Mouse (Mus musculus): ENCODE data around the gene Lrrc46.

Gene Lrrc46

DNA sequence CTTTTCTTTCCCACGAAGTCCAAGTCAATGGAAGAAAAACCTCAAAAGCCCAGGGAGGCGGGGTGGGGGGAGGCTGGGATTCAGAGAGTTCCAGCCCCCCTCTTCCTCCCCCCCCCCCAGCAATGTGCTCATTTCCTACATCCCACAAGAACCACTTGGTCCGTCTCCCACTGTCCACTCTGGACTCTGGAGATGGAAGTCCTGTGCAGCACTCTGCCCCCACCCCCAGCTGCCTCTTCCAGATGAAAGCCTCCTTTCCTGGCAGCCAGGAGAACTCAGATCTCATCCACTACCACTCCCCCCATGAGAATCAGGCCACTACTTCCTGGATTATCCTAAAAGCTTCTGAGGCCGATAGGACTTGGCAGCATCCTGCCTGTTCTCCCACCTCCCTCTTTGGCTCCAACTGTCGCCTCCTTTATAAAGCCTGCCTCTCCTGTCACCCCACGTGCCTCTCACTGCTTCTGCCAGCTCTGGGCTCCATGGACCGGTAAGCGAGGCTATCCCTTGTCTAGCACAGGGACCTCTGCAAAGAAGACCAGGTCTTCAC lies 28.0 kb downstream of the Lrrc46 start, which contains the start of gene Sp6:
Gene Sp6 (plus strand): TSS at position 274 of the 550 bp plus-strand sequence.
- DNase-seq (ENCODE audit: low spot score in 2 of 2), result no peak

DNA sequence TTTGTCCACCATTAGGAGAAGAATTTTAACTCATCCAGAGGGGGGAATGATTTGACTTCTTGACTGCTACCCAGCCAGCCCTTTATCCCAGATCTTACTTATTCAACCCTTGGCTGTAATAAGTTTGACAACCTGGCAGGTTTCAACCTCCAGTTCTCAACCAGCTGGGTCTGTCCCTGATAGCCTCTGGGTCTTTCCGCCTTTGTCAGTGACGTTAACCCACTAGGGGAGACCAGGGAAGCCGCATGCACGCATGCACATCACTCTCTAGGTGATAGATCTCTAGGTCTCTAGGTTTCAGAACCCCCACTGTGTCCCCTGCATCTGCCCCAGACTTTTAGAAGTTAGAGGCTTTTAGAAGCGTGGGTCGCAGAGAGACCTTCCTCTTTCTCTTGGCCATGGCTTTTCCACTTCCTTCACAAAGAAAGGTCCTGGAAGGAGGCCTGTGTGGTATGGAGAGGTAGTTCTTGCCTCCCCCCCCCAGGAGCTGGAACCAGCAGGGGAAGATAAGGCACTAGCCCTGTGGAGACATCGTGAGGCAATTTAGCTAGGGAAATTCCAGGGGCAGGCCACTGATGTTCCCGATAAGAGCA lies 31.9 kb downstream of the Lrrc46 start:
- DNase-seq (ENCODE audit: low spot score in 2 of 2), result no peak

DNA sequence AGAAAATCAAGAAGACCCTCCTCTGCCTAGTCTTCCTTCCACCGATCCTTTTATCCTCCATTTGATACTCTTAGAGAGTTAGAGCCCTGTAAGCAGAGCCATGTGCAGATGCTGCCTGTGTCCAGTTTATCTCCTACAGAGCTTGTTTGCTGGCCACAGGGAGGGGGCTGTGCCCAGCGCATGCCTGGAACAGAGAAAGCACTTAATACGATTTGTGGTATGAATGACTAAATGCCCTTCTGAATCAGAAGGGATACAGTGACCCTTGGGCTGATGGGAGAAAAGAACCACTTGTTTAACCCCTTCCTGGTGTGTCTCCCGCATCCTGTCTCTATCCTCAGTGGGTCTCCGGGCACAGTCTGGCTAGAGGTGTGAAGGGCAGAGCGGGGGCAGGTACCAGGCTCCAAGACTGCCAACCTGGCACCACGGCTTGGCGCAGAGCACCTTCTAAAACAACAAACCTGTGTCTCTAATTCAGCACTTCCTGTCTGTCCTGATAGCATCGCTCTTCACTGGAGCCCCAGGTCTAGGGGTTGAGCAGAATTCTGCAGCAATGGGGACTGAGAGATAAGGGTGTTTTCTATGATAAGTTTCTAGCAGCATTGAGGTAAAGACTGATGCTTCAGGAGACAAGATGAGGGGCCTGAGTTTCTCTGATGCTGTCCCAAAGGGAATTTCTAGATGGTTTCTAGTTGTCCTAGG lies 34.0 kb downstream of the Lrrc46 start:
- no peak for DNase-seq (ENCODE audit: low spot score in 2 of 2)

DNA sequence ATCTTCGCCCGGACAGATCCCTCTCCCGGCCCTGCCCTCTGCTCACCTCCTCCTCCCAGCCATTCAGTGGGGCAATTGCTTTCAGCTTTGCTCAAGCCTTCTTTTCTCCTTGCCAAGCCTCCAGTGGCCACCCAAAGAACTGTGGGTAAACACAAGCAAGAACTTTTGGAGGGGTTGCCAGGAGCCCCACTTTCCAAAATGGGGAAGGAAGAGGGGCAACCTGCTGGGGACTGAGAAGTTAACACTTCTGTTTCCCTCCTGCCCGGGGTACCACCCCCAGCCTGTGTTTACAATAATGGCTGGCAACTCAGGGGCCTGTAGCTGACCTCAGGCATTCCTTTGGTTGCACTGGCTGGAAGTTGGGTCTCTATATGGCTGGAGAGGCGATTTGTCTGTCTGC lies 38.0 kb downstream of the Lrrc46 start:
- no peak for DNase-seq (ENCODE audit: low spot score in 2 of 2)

DNA sequence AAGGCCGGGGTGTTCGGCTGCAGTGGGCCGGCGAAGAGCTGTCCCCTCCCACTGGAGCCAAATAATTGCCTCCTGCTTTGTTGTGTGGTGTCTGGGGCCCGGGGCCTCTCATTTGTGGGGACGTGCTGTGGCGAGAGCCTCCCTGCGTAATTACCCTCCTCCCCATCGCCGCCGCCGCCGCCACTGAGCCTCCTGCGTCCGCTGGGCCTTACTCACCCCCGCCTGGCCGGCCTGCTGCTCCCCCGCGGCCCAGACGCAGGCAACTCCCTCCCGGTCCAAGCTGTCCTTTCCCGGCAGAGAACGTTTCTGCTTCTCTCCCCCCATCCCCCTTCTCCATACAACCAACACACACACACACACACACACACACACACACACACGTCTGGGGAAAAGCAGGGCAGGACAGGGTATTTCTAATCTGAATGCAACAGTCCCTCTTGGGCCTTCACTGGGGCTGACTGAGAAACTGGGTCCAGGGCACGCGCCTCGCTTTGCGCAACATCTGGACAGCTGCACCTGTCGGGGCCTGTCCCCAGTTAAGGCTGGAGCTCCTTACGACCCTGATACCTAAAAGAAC lies 43.7 kb downstream of the Lrrc46 start:
- peak in 1 of 2 experiments; percentile 33 for DNase-seq (ENCODE audit: low spot score in 2 of 2)

DNA sequence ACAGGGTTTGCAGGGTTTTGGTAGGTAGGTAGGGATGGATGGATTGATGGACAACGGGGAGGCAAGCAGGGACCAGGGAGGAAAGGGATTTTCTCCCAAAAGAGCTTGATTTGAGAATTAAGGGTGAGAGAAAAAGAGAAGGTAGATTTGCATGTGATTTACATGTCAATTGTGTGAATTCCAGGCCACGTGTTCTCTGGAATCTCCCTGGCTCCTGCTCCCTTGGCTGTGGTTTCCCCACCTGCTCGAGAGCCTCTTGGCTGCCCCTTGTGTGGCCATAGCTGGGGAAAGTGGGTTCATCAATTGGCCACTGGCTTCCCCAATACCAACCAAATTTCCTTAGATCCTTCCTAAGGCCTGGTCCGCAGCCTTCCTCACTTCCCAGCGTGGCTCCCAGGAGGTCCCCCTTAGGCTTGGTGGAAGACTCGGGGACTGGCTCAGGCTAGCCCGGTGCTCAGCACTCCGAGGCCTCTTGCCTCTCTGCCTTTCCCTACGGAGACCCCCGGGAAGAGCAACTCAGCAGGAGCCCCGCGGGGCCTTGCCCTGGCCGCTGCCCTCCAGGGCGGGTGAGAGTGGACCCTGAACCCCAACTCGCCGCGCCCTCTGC lies 44.3 kb downstream of the Lrrc46 start:
- no peak for DNase-seq (ENCODE audit: low spot score in 2 of 2)

DNA sequence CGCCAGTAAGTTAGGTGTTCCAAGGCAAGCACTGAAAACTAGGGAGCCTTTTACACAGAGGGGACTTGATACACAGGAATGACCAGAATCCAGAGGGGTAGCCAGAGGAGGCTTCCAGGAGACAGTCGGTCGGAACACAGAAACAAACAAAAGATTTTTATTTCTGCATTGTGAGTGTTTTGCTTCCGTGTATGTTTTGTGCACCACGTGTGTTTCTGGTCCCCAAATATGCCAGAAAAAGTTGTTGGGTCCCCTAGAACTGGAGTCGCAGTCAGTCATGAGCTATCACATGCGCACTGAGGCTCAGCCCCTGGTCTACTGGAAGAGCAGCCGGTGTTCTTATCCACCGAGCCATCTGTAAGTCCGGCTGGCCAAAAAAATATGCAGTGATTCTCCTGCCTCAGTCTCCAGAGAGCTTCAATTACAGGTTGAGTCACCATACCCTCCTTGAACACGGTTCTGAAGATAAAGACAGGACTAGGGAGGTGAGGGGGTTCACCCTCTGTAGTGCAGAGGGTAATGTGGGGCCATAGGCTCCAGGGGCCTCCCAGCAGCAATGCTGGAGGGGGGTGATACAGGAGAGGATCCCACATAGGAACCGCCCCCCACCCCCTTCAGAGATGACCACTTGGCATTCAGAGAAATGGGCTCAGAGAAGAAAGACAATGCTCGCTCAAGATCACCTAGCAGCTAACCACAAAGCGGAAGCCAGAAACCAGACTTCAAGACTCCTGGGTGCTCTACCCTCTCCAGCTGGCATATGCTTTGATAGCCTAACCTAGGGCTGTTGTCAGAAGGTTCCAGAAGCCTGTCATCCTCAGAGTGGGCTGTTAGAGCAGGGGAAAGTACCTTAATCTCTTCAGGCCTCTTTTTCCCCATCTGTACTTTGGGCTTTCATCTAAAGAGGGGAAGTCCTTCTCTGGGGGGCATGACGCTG lies 45.1 kb downstream of the Lrrc46 start:
- peak in 1 of 2 experiments; percentile 37 for DNase-seq (ENCODE audit: low spot score in 2 of 2)

DNA sequence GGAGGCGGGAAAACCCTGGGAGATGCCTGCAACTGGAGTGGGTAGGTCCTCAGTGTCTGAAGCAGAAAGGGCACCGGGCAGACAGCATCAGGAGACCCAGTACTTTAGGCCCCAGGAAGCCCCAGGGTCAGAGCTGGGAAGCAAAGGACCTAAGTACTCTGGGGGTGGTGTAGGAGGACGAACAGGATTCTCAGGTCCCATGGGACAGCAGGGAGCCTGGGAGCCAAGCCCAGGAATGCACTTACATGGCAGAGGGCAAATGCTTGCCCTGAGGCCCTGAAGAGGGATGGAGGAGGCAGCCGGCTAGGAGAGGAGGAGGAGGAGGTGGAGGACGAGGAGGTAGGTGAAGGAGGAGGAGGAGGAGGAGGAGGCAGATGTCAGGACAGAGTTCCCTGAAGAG lies 46.2 kb downstream of the Lrrc46 start:
- DNase-seq (ENCODE audit: low spot score in 2 of 2), result no peak

DNA sequence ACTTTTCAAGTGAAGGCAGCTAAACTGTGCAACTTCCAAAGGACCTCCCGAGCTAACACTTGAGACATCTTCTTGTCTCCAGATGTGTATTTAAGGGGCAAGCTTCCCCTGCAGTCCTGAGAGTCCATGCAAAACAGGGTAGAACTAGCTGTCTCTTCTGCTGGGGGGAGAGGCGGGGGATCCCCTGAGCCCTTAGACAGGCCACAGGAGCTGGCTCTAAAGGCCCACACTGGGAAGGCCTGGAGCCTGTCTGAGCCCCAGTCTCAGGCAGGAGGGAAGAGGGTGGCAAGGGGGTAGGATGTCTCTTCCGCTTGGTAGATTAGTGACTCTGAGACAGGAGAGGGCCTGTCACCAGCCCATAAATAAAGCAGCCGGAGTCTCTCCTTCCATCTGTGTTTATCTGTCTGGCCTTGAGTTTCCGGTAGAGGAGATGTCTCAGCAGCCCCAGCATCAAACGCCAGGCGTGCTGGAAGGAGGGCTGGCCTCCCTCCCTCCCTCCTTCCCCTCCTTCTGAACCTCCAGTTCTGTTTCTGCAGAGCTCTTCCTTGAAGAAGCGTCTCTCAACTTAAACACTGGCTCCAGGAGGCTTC lies 48.4 kb downstream of the Lrrc46 start:
- DNase-seq (ENCODE audit: low spot score in 2 of 2), result no peak

DNA sequence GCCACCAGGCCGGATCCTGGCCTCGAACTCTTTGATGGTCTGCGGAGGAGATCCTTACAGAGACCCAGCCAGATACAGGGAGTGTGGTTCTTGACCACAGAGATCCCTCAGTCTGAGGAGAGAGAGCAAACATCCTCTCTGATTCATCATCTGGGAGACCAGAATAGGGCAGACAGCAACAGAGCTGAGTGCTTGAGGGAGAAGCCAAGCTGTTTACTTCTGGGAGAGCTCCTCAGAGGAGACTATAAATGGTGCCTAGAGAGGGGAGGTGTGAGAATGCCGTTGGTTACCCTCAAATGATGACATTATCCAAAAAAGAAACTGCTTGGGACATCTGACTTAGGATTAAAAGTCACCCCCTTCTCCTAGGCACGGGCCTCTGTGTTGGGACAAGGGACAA lies 49.7 kb downstream of the Lrrc46 start:
- no peak for DNase-seq (ENCODE audit: low spot score in 2 of 2)

DNA sequence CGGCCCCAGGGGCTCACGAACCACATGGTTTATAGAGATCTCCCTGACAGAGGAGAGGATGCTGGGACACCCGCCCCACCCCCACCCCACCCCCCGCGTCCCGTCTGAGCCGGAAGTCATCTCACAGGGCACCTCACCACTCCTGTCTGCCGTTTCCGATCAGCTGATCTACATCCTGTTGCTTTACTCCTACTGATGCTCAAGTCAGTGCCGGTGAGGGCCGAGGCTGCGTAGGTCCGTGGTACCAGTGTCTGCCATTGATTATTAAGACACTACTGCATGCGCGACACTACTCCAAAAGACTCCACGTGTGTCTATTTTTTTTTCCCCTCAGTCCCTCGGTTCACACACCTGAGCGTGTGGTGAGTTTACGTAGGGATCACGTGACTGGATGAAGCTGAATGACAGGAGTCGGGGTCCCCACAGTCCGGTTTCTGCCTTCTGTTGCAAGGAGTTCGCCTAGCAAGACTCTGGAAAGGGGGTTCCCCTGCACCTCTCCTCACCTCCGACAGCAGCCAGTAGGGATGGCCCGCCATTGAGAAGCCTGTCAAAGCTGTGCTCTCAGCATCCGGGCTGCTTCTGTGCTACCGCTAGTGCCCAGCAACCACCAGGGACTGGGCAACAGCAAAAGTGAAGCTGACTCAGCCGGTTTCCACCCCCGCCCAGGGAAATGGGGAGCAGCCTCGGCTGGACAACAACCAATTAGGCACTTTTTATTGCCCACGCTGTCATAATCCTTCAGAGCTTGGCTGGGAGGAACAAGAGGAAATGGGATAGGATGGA lies 53.1 kb downstream of the Lrrc46 start:
- peak in 1 of 2 experiments; percentile 56 for DNase-seq (ENCODE audit: low spot score in 2 of 2)

DNA sequence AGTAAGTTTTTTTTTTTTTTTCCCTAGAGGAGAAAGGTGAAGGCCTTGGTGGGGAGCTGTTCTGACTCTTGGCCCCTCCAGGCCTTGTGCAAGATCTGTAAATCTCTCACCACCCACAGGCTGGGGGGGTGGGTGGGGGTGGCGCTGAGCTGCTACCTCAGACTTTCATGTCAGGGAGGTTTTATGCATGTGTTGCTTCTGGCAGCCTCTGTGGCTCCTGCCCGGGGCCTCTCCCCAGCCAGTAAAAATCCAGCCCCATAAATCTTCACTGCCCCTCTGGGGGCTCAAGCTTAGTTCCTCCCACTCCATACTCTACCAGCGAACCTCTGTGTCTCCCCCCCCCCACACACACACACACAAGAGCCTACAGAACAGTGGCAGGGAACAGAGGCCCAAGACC lies 54.7 kb downstream of the Lrrc46 start:
- no peak for DNase-seq (ENCODE audit: low spot score in 2 of 2)

DNA sequence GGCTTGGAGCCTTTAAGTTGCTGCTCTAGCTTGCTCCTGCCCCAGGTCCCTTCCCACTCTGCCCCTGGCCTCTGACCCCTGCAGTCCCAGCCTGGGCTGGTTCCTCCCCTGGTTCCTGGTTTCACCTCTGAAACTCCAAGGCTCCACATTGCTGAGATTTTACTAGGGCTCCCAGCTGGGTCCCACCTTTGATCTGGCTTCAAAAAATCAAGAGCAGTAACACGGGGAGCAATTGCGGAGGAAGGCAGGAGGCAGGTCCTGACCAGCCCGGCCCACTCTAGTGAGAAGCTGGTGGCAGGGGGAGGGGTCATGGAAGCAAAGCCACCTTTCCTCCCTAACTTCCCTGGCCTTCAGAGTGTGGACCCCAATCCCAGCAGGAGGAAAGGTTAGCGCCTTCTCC lies 56.3 kb downstream of the Lrrc46 start:
- DNase-seq (ENCODE audit: low spot score in 2 of 2), result no peak
